Mouse (Mus musculus): Measurements from ENCODE around the gene Tmprss9.

GRCm38 (mm10) chr10:80822528-80822927, 49.1 kb upstream of the Tmprss9 start:
- no peak for TF ChIP-seq CTCF (IDR thresholded peaks at IDR 0.05; ENCODE audit: low read depth, low read length)
- no peak for TF ChIP-seq POLR2A (IDR thresholded peaks at IDR 0.05; ENCODE audit: borderline replicate concordance, low read depth, low read length)
